Mouse (Mus musculus) testis, adult 2 months (tissue): ENCODE results near the gene Tekt1.
"Not testable (repeated sequence)": the region's sequence is repeated elsewhere in the genome, so short reads cannot be mapped to it uniquely, and the experiment has no call there.

Source experiments
- CTCF ChIP-seq: fragments of 200-500 bp; IDR thresholded peaks from 2 replicates; pipeline ENCODE4 v1.5.1; 2012; ENCODE audit warnings: low read depth, mild to moderate bottlenecking, inconsistent platforms, low read length, moderate library complexity; ENCODE audit not compliant: control insufficient read depth, insufficient read depth, insufficient replicate concordance
- POLR2A ChIP-seq: fragments of 200-500 bp; IDR thresholded peaks from 2 replicates; pipeline ENCODE4 v1.6.1; 2012; ENCODE audit warnings: low read depth, mild to moderate bottlenecking, inconsistent platforms, low read length, moderate library complexity; ENCODE audit not compliant: control insufficient read depth

GRCm38 (mm10) chr11:72343238-72343625 lies 19.0 kb downstream of the Tekt1 start:
- not testable (repeated sequence) for TF ChIP-seq POLR2A, CTCF
